Mouse (Mus musculus): ENCODE data around the gene Abi2. TPM values are rescaled to one million over a fixed set of nuclear protein-coding genes. Genes with fewer than 3 reads are reported as not detected.

The Abi2 gene
- polyA plus RNA-seq (2015; fragmentation: Nextera tagmentation; extraction: Ambion mirVana): 23.4 and 27.3 TPM in 2 replicates

DNA sequence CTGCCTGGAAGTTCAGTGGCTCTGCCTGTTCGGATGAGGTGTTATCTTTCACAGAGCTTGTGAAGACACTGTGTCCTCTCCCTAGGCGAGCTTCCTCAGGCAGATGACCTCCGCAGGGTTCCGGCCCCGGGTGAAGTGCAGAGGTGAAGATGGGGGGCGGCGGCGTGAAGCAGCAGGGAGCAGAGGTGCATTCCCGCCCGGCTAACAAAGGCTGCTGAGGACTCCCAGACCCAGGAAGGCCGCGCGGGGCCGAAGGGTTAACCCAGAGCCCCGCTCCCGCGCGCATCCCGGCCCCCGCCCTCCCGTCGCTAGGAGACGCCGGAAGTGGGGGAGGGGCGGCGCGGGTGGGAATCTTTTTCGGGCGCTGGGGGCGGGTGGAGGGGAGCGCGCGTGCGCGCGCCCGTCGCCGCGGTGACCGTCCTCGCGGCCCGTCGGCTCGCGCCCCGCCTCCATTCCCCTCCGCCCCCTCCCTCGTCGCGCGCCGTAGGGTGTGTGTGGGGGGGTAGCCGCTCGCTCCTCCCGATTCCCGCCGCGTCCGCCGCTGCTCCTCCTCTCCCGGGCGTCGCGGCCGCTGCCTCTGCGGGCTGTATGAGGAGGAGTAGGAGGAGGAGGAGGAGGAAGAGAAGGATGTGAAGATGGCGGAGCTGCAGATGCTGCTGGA, at the start of gene Abi2:
Gene Abi2, plus strand, starts transcription at position 452 of the 661 bp plus-strand sequence.
- Histone ChIP-seq H3K27me3 (no peaks in the 10 kb centered on the region), H3K9ac (peak within 1 kb of the TSS; percentile 94), H3K9me3 (no peaks in the 10 kb centered on the region), H3K4me2 (peak within 1 kb of the TSS; percentile 65), H3K4me3 (peak within 1 kb of the TSS; percentile 85), H3K36me3 (no peaks in the 10 kb centered on the region), H3K27ac (peak within 1 kb of the TSS; percentile 96), H3K4me1 (peaks cover 16% of the 10 kb centered on the region)
- peak; percentile 95 for ATAC-seq (ENCODE audit: insufficient number of reproducible peaks, insufficient read depth, low FRiP score, low TSS enrichment, low read depth)
- under 1% methylated on average over 52 of the region's 69 CpGs for WGBS

GRCm38 (mm10) chr1:60361626-60362025, 47.8 kb upstream of the Abi2 start:
- Histone ChIP-seq H3K9me3 (no peaks in the 10 kb centered on the region), H3K36me3 (peaks cover 18% of the 10 kb centered on the region), H3K4me1 (no peaks in the 10 kb centered on the region), H3K4me2 (no peak overlapping the region), H3K27me3 (no peaks in the 10 kb centered on the region), H3K27ac (no peak overlapping the region), H3K9ac (no peak overlapping the region), H3K4me3 (no peak overlapping the region)
- WGBS: 93% methylated on average over 1 of the region's 1 CpGs
- ATAC-seq (ENCODE audit: insufficient number of reproducible peaks, insufficient read depth, low FRiP score, low TSS enrichment, low read depth): no peak

DNA sequence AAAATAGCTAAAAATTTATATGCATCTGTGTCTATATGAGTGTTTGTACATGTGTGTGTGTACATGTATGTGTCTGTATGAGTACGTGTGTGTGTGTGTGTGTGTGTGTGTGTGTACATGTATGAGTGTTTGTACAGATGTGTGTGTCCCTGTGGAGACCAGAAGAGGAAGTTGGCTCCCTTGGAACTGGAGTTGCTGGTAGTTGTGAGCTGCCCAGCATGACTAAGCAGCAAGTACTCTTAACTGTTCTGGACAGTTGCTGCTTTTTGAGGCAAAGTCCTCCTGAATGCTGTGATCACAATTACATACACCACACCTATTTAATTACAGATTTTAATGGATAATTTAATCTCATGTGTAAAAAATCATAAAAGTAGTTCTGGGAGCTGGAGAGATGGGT, 32.9 kb upstream of the Abi2 start:
- H3K9ac ChIP-seq: no peak overlapping the region
- no peaks in the 10 kb centered on the region for H3K4me1 ChIP-seq
- ATAC-seq (ENCODE audit: insufficient number of reproducible peaks, insufficient read depth, low FRiP score, low TSS enrichment, low read depth): no peak
- H3K27me3 ChIP-seq: no peaks in the 10 kb centered on the region
- no peak overlapping the region for H3K4me3 ChIP-seq
- peaks cover 36% of the 10 kb centered on the region for H3K36me3 ChIP-seq
- H3K27ac ChIP-seq: no peak overlapping the region
- 77% methylated on average over 1 of the region's 1 CpGs for WGBS
- H3K4me2 ChIP-seq: no peak overlapping the region
- no peaks in the 10 kb centered on the region for H3K9me3 ChIP-seq

- H3K27ac ChIP-seq: no peak overlapping the region
- peaks cover 34% of the 10 kb centered on the region for H3K36me3 ChIP-seq
- no peaks in the 10 kb centered on the region for H3K27me3 ChIP-seq
- H3K4me3 ChIP-seq: no peak overlapping the region
- H3K4me2 ChIP-seq: no peak overlapping the region
- no peak for ATAC-seq (ENCODE audit: insufficient number of reproducible peaks, insufficient read depth, low FRiP score, low TSS enrichment, low read depth)
- H3K9ac ChIP-seq: no peak overlapping the region
- H3K4me1 ChIP-seq: no peaks in the 10 kb centered on the region
- H3K9me3 ChIP-seq: no peaks in the 10 kb centered on the region
- WGBS: 82% methylated on average over 3 of the region's 3 CpGs
These were observed 27.5 kb upstream of the Abi2 start for GRCm38 (mm10) chr1:60381910-60382309.

GRCm38 (mm10) chr1:60404848-60405247, 4.6 kb upstream of the Abi2 start:
- Histone ChIP-seq H3K9me3 (no peaks in the 10 kb centered on the region), H3K27ac (no peak overlapping the region), H3K36me3 (no peaks in the 10 kb centered on the region), H3K4me2 (no peak overlapping the region), H3K4me3 (no peak overlapping the region), H3K9ac (no peak overlapping the region), H3K27me3 (no peaks in the 10 kb centered on the region), H3K4me1 (0 out of 2 replicates have a peak, but pooled peaks cover 7% of the 10 kb centered on the region)
- 93% methylated on average over 1 of the region's 1 CpGs for WGBS
- no peak for ATAC-seq (ENCODE audit: insufficient number of reproducible peaks, insufficient read depth, low FRiP score, low TSS enrichment, low read depth)

DNA sequence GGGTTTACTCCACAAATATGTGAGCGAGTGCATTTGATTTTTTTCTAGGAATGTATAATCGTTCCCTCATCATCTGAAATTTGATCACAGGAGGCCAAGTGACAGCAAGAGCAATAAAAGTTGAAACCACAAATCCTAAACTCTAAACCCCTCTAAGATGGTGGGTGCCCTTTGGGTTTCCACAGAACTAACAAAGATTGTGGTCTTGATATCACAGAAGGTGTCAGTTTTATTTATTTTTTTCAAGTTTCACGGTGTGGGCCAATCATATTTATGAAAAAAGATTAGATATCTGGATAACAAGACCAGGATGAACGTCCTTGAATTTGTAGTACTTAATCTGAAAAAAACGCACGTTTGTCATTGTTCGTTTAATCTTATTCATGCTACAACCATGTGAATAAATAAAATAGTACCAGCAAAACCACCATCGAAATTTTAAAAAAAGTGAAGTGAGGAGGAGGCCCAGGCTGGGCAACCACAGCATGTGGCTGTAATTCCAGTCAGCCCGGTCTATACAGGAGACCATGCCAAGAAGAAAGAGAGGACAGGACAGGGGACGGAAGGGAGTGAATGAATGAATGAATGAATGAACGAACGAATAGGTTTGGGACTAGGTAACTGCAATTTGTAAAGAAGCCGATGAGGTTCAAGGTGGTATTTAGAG, 785 bp upstream of the Abi2 start:
- WGBS: 9% methylated on average over 13 of the region's 13 CpGs
- Histone ChIP-seq H3K9ac (peak overlapping the region; percentile 94), H3K4me2 (peak overlapping the region; percentile 65), H3K27me3 (no peaks in the 10 kb centered on the region), H3K27ac (peak overlapping the region; percentile 96), H3K9me3 (no peaks in the 10 kb centered on the region), H3K36me3 (no peaks in the 10 kb centered on the region), H3K4me3 (peak overlapping the region; percentile 85), H3K4me1 (peaks cover 16% of the 10 kb centered on the region)
- peak; percentile 34; the same call in 1 of the 2 replicates for ATAC-seq (ENCODE audit: insufficient number of reproducible peaks, insufficient read depth, low FRiP score, low TSS enrichment, low read depth)

DNA sequence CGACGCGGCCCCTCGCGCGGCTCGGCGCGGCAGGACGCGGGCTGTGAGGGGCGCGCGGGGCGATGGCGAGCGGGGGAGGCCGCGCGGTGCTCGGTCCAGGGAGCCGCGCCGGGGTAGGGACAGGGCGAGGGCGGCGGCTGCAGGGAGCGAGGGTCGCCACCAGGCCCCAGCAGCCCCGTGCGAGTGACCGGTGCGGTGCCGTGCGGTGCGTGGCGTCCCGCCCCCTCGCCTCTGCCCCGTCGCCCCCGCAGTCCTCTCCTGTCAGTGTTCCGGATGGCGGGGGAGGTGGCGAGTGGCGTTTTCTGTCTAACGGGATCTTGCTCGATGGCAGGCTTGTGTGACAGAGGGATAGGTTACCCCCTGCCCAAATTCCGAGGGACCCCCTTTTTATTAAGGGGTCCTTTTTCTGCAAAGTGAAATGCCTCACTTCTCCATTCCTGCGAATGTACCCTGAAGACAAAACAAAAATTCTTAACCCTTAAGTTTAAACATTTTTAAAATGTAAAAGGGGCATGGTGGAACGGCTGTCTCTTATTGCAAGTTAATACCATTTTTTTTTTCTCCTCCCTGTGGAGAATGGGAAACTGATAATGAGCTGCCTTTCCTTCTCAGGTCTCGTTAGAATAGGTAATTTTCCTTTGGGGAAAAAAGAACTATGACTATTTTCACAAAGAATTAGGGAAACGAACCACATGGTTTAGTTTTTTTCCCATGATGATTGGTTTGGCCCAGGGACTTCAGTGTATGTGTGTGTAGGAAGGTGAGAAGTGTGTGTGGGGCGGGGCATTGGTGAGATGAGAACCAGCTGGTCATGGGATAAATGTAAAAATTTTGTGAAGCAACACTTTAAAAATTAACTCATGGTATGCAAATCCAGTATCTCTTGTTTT, 754 bp downstream of the Abi2 start:
- peak overlapping the region; percentile 65 for H3K4me2 ChIP-seq
- H3K4me3 ChIP-seq: peak overlapping the region; percentile 85
- H3K4me1 ChIP-seq: peaks cover 16% of the 10 kb centered on the region
- peak overlapping the region; percentile 94 for H3K9ac ChIP-seq
- no peaks in the 10 kb centered on the region for H3K36me3 ChIP-seq
- no peaks in the 10 kb centered on the region for H3K27me3 ChIP-seq
- H3K27ac ChIP-seq: peak overlapping the region; percentile 96
- no peaks in the 10 kb centered on the region for H3K9me3 ChIP-seq
- WGBS: under 1% methylated on average over 54 of the region's 54 CpGs
- peak; percentile 56 for ATAC-seq (ENCODE audit: insufficient number of reproducible peaks, insufficient read depth, low FRiP score, low TSS enrichment, low read depth)

- 37% methylated on average over 3 of the region's 3 CpGs for WGBS
- H3K27me3 ChIP-seq: no peaks in the 10 kb centered on the region
- no peak overlapping the region for H3K4me2 ChIP-seq
- no peak for ATAC-seq (ENCODE audit: insufficient number of reproducible peaks, insufficient read depth, low FRiP score, low TSS enrichment, low read depth)
- H3K27ac ChIP-seq: peak overlapping the region; percentile 16; the same call in 1 of the 2 replicates
- no peaks in the 10 kb centered on the region for H3K9me3 ChIP-seq
- H3K4me3 ChIP-seq: no peak overlapping the region
- peaks cover 2% of the 10 kb centered on the region; the same call in 1 of the 2 replicates for H3K36me3 ChIP-seq
- H3K4me1 ChIP-seq: peaks cover 9% of the 10 kb centered on the region
- no peak overlapping the region for H3K9ac ChIP-seq
These were observed 7.3 kb downstream of the Abi2 start for GRCm38 (mm10) chr1:60416724-60417123.

DNA sequence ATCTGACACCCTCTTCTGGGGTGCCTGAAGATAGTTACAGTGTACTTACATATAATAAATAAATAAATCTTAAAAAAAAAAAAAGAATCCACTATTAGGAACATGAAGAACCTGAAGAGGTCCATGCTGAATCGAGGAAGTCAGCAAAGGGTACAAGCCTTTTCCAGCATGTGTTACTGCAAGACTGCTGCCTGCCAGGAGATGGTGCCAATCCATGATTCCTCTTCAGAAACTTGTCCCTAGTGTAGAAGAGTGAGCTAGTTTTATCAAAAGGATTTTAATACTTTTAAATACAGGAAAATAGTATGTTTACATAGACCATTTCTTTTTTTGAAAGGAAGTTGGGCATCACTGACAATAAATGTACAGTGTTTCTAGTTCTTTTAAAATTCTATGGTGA, 14.5 kb downstream of the Abi2 start:
- Histone ChIP-seq H3K4me3 (no peak overlapping the region), H3K4me1 (no peaks in the 10 kb centered on the region), H3K27ac (no peak overlapping the region), H3K9ac (no peak overlapping the region), H3K9me3 (no peaks in the 10 kb centered on the region), H3K27me3 (no peaks in the 10 kb centered on the region), H3K4me2 (no peak overlapping the region), H3K36me3 (no peaks in the 10 kb centered on the region)
- 94% methylated on average over 1 of the region's 1 CpGs for WGBS
- no peak for ATAC-seq (ENCODE audit: insufficient number of reproducible peaks, insufficient read depth, low FRiP score, low TSS enrichment, low read depth)

DNA sequence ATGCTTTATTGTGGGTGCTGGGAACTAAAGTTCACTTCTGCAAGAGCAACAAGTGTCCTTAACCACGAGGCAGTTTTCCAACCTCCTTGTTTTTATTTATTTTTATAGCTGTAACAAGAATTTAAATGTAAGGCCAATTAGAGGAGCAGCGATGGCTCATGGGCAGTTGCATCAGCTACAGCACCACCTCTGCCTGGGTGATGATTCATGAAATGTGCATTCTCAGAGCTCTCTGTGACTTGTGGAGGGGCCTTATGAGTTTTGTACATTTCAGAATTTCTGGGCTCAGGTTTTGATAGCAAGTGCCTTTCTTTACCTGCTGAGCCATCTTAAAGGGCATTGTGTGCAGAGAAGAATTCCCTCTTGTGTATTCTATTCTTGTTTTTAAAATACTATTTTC, 18.9 kb downstream of the Abi2 start:
- Histone ChIP-seq H3K27me3 (no peaks in the 10 kb centered on the region), H3K9me3 (no peaks in the 10 kb centered on the region), H3K4me2 (no peak overlapping the region), H3K4me1 (peaks cover 4% of the 10 kb centered on the region; the same call in 1 of the 2 replicates), H3K36me3 (no peaks in the 10 kb centered on the region), H3K4me3 (no peak overlapping the region), H3K27ac (no peak overlapping the region), H3K9ac (no peak overlapping the region)
- 88% methylated on average over 2 of the region's 2 CpGs for WGBS
- ATAC-seq (ENCODE audit: insufficient number of reproducible peaks, insufficient read depth, low FRiP score, low TSS enrichment, low read depth): no peak

GRCm38 (mm10) chr1:60428932-60429331, 19.5 kb downstream of the Abi2 start:
- H3K9ac ChIP-seq: no peak overlapping the region
- no peak for ATAC-seq (ENCODE audit: insufficient number of reproducible peaks, insufficient read depth, low FRiP score, low TSS enrichment, low read depth)
- 67% methylated on average over 2 of the region's 2 CpGs for WGBS
- no peaks in the 10 kb centered on the region for H3K9me3 ChIP-seq
- H3K36me3 ChIP-seq: no peaks in the 10 kb centered on the region
- H3K4me1 ChIP-seq: peaks cover 4% of the 10 kb centered on the region; the same call in 1 of the 2 replicates
- H3K4me2 ChIP-seq: no peak overlapping the region
- H3K4me3 ChIP-seq: no peak overlapping the region
- H3K27me3 ChIP-seq: no peaks in the 10 kb centered on the region
- H3K27ac ChIP-seq: no peak overlapping the region

All from embryonic facial prominence, embryonic 13.5 days (tissue).